Mouse (Mus musculus): ENCODE data around the gene Hexa.
A peak's percentile ranks its signal among the peaks of the same experiment; 100 is the strongest.

Gene Hexa

DNA sequence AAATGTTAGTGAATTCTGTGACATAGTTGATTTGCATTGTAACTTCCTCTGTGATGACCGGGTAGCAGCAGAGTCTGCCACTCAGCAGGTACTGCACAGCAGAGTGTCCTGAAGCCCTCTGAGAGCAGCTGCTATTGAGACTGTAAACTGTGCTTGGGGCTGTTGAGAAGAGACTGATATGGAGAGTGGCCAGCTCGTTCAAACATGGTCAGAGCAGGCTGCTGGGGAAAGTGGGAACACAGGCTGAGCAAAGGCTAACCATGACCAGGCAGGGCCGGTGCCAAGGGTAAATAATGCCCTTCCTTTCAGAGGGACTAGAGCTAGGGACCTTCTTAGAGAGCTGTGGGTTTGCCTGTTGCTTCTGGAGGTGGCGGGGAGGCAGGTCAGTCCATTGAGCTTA lies 14.4 kb downstream of the Hexa start:
- DNase-seq (ENCODE audit: low spot score in 2 of 2): no peak

DNA sequence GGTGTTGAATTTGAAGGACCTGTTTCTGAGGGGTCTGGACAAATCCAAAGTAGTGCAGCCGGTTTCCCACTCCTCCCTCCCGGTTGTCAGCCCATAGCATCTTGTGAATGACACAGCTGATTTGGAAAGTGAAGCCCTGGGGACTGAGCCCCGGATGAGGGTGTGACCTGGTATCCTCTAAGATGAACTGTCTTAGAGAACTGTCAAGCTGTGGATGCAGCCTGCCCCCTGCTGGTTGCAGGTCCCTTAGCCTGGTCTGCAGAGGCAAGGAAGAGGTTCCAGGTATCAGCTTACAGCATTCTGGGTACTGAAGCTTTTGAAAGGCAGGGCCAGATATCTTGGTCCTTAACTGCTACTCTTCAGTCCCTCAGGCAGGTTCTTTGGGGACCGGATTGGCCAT lies 26.3 kb downstream of the Hexa start:
- DNase-seq (ENCODE audit: low spot score in 2 of 2): peak; percentile 56 to 63

DNA sequence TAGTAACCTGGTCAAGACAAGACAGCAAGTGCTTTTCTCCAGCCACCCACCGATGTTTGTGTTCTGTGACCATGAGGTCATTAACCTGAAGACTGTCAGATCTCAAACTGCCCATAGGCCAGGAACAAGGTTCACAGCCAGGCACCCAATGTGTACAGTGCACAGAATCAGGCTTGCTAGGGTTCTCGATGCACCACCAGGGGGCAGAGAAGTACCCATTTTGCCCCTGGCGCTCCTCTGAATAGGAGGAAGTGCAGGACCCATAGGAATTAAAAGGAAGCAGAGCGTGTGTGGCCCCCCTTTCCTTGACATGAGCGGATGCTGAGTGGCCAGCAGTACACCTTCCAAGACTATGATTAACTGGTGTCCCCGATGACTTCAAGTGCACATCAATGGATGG lies 27.8 kb downstream of the Hexa start:
- peak; percentile 31 to 39 for DNase-seq (ENCODE audit: low spot score in 2 of 2)

DNA sequence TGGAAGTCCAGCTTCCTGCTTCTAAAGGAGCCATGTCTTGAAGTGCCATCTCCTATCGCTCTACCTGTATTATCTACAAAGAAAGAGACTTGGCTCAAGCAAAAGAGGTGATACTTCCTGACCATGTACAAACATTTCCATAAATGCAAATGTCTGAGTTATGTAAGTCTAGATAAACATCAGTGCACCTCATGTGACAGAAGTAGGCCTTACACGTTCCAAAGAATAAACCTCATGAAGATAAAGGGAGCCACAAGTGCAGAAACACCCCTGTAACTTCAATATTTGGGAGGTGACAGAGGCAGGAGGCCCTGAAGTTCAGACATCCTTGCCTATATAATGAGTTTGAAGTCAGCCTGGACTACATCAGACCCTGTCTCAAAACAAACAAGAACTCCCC lies 32.5 kb downstream of the Hexa start:
- DNase-seq (ENCODE audit: low spot score in 2 of 2): no peak

DNA sequence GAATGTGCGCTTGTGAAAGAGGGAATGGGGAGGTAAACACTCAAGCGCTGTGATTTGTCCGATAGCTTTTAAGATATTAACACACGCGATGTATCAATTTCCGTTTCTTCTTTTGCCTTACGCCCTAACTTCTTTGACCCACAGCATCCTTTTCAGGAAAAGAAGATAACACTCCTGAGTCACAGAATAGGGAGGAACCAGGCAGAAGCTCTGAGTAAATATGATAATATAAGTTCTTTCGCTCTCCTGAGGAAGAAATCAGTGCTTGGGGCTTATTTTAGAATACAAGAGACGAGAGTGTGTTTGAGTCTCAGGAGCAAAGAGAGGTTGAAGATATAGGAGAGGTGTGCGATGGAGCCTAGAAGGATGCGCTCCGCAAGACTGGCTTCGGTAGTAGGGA lies 38.1 kb downstream of the Hexa start:
- no peak for DNase-seq (ENCODE audit: low spot score in 2 of 2)

DNA sequence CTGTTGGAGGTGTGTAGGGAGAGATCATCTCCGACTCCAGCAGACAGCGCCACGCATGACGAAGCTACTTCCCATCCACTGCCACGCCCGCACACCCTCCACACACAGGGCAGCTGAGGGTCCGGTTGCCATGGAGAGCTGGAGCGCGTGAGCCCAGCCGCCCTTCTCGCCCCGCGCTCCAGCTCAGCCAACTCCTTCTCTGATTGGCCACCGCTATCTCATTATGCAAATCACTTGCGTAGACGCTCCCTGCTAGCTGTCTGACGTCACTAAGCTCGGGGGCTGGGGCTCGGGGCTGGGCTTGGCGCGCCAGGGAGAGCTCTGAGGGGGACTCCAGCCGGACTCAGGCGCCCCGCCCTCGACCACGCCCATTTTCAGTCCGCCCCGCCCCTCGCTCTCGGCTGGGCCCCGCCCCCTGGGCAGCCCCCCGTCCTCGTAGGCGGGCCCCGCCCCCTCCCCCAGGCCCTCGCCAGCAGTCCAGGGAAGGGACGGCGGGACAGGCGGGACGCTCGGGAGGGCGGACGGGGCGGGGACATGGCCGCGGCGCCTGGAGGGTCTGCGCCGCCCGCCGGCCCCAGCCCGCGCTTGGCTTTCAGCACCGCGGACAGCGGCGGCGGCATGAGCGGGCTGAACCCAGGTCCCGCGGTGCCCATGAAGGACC lies 38.6 kb downstream of the Hexa start, which contains the start of gene Celf6:
Gene Celf6 (plus strand): TSS at position 74 of the 661 bp plus-strand sequence.
- peak; percentile 50 to 67 for DNase-seq (ENCODE audit: low spot score in 2 of 2)

DNA sequence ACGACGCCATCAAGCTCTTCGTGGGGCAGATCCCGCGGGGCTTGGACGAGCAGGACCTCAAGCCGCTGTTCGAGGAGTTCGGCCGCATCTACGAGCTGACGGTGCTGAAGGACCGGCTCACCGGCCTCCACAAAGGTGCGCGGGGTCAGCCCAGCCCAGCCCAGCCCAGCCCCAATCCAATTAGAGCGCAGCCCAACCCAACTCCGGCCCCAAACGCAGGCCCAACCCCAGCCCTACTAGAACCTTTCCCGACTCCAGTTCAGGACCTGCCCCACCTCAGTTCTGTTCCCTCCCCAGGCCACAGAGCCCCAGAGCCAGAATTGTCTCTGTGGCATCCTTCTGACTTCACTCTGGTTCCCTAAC lies 39.1 kb downstream of the Hexa start:
- no peak for DNase-seq (ENCODE audit: low spot score in 2 of 2)

DNA sequence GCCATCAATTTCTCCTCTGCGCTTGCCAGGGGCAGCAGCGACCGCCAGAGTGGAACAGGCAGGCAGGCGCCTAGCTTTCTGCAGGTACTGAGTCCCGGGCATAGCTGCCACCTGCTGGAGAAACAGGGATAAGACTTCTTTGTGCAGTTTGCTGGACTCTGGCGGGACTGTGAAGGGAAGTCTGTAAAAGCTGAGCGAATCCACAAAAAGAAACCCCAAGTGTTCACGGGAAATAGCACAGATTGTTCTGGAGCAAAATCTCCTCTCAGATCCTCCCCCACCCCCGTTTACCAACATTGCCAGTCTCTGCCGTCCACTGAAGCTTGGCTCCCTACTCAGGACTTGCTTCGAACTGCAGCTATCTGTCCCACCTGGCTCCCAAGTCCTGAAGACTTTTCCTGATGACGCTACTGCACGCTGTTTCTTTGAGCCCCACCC lies 45.5 kb downstream of the Hexa start:
- peak; percentile 33 to 60 for DNase-seq (ENCODE audit: low spot score in 2 of 2)

DNA sequence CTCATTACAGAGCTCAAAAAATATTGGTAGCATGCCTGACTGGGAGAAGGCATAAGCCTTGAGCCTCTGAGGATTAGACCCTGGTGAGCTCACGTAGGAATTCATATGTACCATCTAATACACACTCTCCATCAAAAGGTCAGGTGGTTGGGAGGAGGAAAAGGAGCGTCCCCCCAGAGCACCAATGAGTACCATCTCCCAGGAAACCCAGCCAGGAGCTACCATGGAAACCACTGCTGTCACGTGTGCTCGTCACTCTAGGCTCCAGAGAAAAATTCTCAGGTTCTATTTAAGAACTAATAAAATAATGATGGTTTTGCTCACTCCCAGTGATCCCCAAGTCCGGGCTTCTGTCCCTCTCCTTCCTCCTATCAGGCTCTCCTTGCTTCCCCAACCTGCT lies 48.9 kb downstream of the Hexa start:
- DNase-seq (ENCODE audit: low spot score in 2 of 2): no peak

DNA sequence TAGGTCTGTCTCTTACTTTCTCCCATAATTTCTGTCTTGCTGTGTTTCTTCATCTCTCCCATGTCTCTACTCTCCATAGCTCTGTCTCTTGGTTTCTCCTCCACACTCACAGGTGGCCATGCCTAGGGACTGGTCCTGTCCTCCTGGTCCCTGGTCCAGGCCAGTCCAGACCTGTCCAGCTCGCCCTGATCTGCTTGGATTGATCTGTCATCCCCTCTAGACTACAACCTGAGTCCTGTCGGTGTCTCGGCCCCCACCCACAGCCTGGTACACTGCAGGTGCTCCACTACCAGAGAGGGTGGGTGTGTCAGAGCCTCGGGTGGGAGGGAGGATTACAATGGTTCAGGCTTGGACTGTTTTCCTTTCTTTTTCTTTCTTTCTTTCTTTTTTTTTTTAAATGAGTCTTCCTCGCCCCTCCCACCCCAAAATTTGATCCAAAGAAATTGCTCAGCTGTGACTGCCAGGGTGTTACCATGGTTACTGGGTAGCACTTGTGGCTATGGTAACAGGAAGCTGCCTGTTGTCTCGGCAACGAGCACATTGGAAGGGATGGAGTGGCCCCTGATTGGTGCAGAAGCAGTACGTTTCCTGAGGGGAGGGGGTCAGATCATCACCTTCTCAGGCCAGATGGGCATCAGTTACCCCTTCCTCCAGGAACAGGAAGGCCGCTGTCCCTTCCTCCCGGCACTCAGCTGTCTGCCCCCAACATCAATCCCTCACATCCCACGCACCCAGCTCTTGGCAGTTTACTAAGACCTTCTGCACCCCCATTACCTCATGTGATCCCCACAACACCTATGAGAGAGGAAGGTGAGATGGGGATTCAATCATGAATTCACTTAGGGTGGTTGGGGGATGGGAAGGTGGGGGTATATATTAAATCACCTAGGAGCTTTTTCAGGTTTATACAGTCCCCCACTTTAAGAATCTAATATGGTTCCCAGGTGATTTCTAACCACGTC lies 49.7 kb downstream of the Hexa start:
- DNase-seq (ENCODE audit: low spot score in 2 of 2): no peak

DNA sequence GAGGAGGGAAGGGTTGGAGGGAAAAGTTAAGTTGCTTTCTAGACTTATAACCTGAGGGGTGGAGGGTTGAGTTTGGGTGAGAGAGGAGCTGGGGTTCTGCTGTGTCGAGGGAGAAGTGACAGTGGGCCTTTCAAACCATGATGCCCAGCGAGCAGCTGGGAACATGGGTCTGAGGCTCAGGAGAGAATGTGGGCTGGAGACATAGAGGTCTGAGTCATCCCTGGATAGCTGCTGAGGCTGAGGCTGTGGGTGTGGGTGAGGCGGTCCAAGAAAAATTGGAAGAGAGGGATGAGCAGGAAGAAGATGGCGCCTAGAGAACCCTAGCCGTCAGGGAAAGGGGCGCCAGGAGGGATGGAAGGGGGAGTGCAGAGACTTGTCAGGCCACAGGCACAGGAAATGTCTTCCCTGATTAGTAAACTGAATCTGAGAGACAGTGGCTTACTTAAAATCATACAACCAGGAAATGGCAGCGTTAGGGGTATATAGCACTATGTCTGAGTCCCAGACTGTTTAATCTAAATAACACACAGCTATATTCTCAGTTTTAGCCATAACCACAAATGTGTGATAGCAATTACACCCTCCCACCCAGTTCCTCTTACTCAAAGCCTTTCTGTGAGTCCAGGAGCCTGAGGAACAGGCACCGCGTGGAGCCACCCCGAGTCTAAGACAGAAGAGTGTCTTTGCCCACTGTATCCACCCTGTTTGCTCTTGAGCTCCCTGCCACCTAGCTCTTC lies 50.5 kb downstream of the Hexa start:
- DNase-seq (ENCODE audit: low spot score in 2 of 2): no peak

DNA sequence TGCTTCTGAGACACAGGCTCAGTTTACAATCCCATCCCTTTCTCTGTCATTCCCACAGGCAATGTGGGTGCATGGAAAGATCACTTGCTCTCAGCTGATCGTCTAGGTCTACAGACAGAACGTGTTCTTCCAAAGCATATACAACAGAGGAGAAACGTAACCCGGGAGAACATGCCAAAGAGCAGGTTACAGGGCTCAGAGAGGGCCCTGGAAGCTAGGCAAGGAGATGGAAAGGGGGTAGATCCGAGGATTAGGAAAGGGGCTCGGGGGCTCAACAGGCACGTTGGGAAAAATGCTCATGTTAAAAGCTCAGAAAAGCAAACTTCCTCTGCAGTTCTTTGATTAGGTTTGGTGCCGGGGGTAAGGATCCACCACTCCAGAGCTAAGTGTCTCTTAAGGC lies 62.3 kb downstream of the Hexa start:
- no peak for DNase-seq (ENCODE audit: low spot score in 2 of 2)

DNA sequence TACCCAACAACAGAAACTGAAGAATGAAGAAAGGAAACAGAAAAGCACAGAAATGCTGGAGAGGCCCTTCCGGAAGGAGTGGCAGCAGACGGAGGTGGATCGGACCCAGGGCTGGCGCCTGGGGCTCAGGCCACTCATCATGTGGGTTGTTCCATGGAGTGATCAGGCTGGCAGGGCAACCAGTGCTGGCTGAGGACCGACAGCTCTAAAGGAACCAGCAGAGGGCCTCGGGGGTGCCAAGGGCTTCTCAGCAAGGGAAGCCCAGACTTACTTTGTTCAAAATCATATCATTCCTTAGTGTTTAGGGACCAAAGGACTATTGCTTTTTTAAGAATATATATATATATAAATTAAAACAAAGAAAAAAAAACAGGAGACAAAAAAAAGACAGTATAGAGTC lies 66.6 kb downstream of the Hexa start:
- no peak for DNase-seq (ENCODE audit: low spot score in 2 of 2)

DNA sequence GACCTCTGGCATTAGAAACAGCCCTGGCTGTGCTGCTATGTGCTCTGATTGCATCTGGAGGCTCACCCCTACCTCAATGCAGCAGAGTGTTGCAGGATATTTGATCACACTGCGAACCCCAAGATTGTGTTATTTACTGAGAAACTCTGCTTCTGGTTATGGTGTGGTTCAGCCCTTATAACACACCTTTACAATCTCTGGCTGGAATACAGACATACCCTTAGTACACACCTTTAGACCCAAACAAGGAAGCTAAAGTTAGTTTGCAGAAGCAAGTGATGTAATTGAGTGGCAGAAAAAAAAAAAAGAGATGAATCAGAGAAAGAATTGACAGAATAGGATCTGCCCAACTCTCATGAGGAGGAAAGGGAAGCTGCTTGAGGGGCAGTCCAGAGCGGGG lies 71.6 kb downstream of the Hexa start:
- no peak for DNase-seq (ENCODE audit: low spot score in 2 of 2)

Data from urinary bladder, adult 18-20 months (tissue).